Mouse (Mus musculus) heart, postnatal 0 days (tissue): ENCODE results near the gene Rab3c.

Source experiments
- CTCF ChIP-seq: IDR thresholded peaks from 2 replicates; pipeline ENCODE4 v1.5.1; 2016; ENCODE audit warnings: antibody characterized with exemption, control low read depth, low read depth
- EP300 ChIP-seq: IDR thresholded peaks from 2 replicates; pipeline ENCODE4 v1.6.1; 2016; ENCODE audit warnings: antibody characterized with exemption, low read depth

DNA sequence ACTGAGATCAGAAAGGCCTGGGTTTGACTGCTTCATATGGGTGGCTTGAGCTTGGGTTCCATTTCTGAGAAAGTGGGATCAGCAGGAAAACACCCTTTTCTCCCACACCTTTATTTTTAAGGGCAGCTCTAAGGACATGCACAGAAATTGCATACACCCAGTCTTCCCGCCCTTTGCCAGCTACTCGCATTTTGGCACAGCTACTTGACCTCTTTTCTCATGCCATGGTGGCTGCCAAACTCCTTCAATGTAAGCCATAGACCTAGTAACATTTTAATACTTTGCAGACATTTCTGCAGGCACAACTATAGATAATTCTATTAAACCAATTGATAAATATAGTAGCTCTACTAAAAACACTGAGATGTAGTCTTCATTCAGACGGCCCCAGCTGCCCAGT lies 164.5 kb downstream of the Rab3c start:
- no peak for TF ChIP-seq CTCF
- TF ChIP-seq EP300, result no peak
